Mouse (Mus musculus) lung, embryonic 16.5 days (tissue): ENCODE results near the gene Rsad1. TPM values are rescaled to one million over a fixed set of nuclear protein-coding genes. Genes with fewer than 3 reads are reported as not detected.
A peak's percentile ranks its signal among the peaks of the same experiment; 100 is the strongest.

Source experiments
- ATAC-seq: fragments of 200-750 bp; cut with Nextera tagmentation; 2 replicates; pipeline ENCODE4 v1.8.0; 2017; ENCODE audit warnings: low read depth, mild to moderate bottlenecking, moderate library complexity
- H3K27ac ChIP-seq: fragments of 300-500 bp; sonication (generic); 2 replicates; pipeline ENCODE4 v1.5.1; 2014; ENCODE audit warnings: mild to moderate bottlenecking, control low read depth, low read length
- H3K27me3 ChIP-seq: fragments of 300-500 bp; sonication (generic); 2 replicates; pipeline ENCODE4 v1.6.1; 2014; ENCODE audit warnings: low read depth, low read length, mixed read lengths; ENCODE audit not compliant: control insufficient read depth, insufficient read depth
- H3K36me3 ChIP-seq: fragments of 300-500 bp; sonication (generic); 2 replicates; pipeline ENCODE4 v1.6.1; 2014; ENCODE audit warnings: low read length; ENCODE audit not compliant: control insufficient read depth, insufficient read depth
- H3K4me1 ChIP-seq: fragments of 300-500 bp; sonication (generic); replicated peaks from 2 replicates; pipeline ENCODE4 v1.6.1; 2014; ENCODE audit warnings: low read length, mixed read lengths; ENCODE audit not compliant: control insufficient read depth, insufficient read depth
- H3K4me2 ChIP-seq: fragments of 300-500 bp; sonication (generic); 2 replicates; pipeline ENCODE4 v1.6.1; 2014; ENCODE audit warnings: low read depth, low read length, control low read depth
- H3K4me3 ChIP-seq: fragments of 300-500 bp; sonication (generic); 2 replicates; pipeline ENCODE4 v1.5.1; 2014; ENCODE audit warnings: mild to moderate bottlenecking, low read length, control low read depth
- H3K9ac ChIP-seq: fragments of 300-500 bp; sonication (generic); 2 replicates; pipeline ENCODE4 v1.6.1; 2014; ENCODE audit warnings: low read length, control low read depth
- H3K9me3 ChIP-seq: fragments of 300-500 bp; sonication (generic); 2 replicates; pipeline ENCODE4 v1.6.1; 2016; ENCODE audit warnings: low read length; ENCODE audit not compliant: control insufficient read depth
- WGBS: fragments of 180-500 bp; shearing (Covaris S2); extraction: QIAGEN DNeasy Blood & Tissue Kit; methylation state at CpG from one replicate; pipeline ENCODE4 v1.1.7; 2014; 5-methylcytosine and 5-hydroxymethylcytosine counted together
- polyA plus RNA-seq: library from polyadenylated mRNA; unstranded; fragments of >200 nt; fragmentation: Nextera tagmentation; extraction: Ambion mirVana; gene quantifications from 2 replicates; pipeline ENCODE4 v1.2.1, GENCODE M21; 2015

Rsad1 gene
- polyA plus RNA-seq, result 3.4 and 4.2 TPM in 2 replicates

- H3K27me3 ChIP-seq, result no peaks in the 10 kb centered on the region
- 2% methylated on average over 49 of the region's 49 CpGs for WGBS
- peak within 1 kb of the TSS; percentile 87 for H3K27ac ChIP-seq
- H3K4me2 ChIP-seq, result peak within 1 kb of the TSS; percentile 98
- no peaks in the 10 kb centered on the region; the same call in 1 of the 2 replicates for H3K9me3 ChIP-seq
- ATAC-seq, result peak; percentile 90
- no peaks in the 10 kb centered on the region for H3K36me3 ChIP-seq
- H3K9ac ChIP-seq, result peak within 1 kb of the TSS; percentile 82
- H3K4me1 ChIP-seq, result peaks cover 18% of the 10 kb centered on the region
- H3K4me3 ChIP-seq, result peak within 1 kb of the TSS; percentile 73
Measured at GRCm38 (mm10) chr11:94548888-94549690, at the start of gene Rsad1. Rsad1 (minus strand) TSS chr11:94549255.

GRCm38 (mm10) chr11:94598437-94599120 is 49.5 kb upstream of the Rsad1 start:
- H3K4me2 ChIP-seq, result no peak overlapping the region
- WGBS, result 61% methylated on average over 6 of the region's 6 CpGs

GRCm38 (mm10) chr11:94597319-94597718 is 48.3 kb upstream of the Rsad1 start:
- H3K4me2 ChIP-seq, result no peak overlapping the region
- 77% methylated on average over 4 of the region's 4 CpGs for WGBS
- no peaks in the 10 kb centered on the region for H3K9me3 ChIP-seq
- H3K9ac ChIP-seq, result no peak overlapping the region
- no peaks in the 10 kb centered on the region for H3K36me3 ChIP-seq
- H3K27ac ChIP-seq, result no peak overlapping the region
- H3K27me3 ChIP-seq, result no peaks in the 10 kb centered on the region
- peaks cover 7% of the 10 kb centered on the region for H3K4me1 ChIP-seq
- ATAC-seq, result no peak
- H3K4me3 ChIP-seq, result no peak overlapping the region

More at GRCm38 (mm10) chr11:94598437-94599120, 49.5 kb upstream of the Rsad1 start:
- no peaks in the 10 kb centered on the region for H3K27me3 ChIP-seq
- H3K36me3 ChIP-seq, result no peaks in the 10 kb centered on the region
- H3K4me1 ChIP-seq, result peaks cover 7% of the 10 kb centered on the region
- no peak for ATAC-seq
- H3K9me3 ChIP-seq, result no peaks in the 10 kb centered on the region
- H3K4me3 ChIP-seq, result no peak overlapping the region
- no peak overlapping the region for H3K27ac ChIP-seq
- no peak overlapping the region for H3K9ac ChIP-seq

- WGBS, result 59% methylated on average over 7 of the region's 7 CpGs
- Histone ChIP-seq H3K4me3 (no peak overlapping the region), H3K4me1 (peaks cover 6% of the 10 kb centered on the region; the same call in 1 of the 2 replicates), H3K4me2 (no peak overlapping the region), H3K9me3 (no peaks in the 10 kb centered on the region), H3K27ac (no peak overlapping the region), H3K36me3 (no peaks in the 10 kb centered on the region), H3K27me3 (no peaks in the 10 kb centered on the region), H3K9ac (no peak overlapping the region)
- no peak for ATAC-seq
Measured at GRCm38 (mm10) chr11:94596311-94596852, 47.3 kb upstream of the Rsad1 start.

- H3K4me2 ChIP-seq, result no peak overlapping the region
- H3K27me3 ChIP-seq, result no peaks in the 10 kb centered on the region
- 70% methylated on average over 6 of the region's 6 CpGs for WGBS
- no peak overlapping the region for H3K27ac ChIP-seq
- H3K9ac ChIP-seq, result no peak overlapping the region
- H3K4me3 ChIP-seq, result no peak overlapping the region
- no peak for ATAC-seq
- 0 out of 2 replicates have a peak, but pooled peaks cover 3% of the 10 kb centered on the region for H3K4me1 ChIP-seq
- H3K36me3 ChIP-seq, result no peaks in the 10 kb centered on the region
- no peaks in the 10 kb centered on the region for H3K9me3 ChIP-seq
Measured at GRCm38 (mm10) chr11:94587511-94587910, 38.5 kb upstream of the Rsad1 start.

GRCm38 (mm10) chr11:94585091-94585490 is 36.0 kb upstream of the Rsad1 start:
- WGBS, result 90% methylated on average over 9 of the region's 9 CpGs

GRCm38 (mm10) chr11:94580111-94580740 is 31.2 kb upstream of the Rsad1 start:
- no peak overlapping the region for H3K4me3 ChIP-seq
- ATAC-seq, result no peak
- H3K27ac ChIP-seq, result no peak overlapping the region
- H3K27me3 ChIP-seq, result no peaks in the 10 kb centered on the region
- no peak overlapping the region for H3K9ac ChIP-seq
- H3K36me3 ChIP-seq, result no peaks in the 10 kb centered on the region
- no peaks in the 10 kb centered on the region for H3K9me3 ChIP-seq
- H3K4me2 ChIP-seq, result no peak overlapping the region
- 90% methylated on average over 5 of the region's 5 CpGs for WGBS
- no peaks in the 10 kb centered on the region for H3K4me1 ChIP-seq

More at GRCm38 (mm10) chr11:94585091-94585490, 36.0 kb upstream of the Rsad1 start:
- Histone ChIP-seq H3K9me3 (no peaks in the 10 kb centered on the region), H3K4me3 (no peak overlapping the region), H3K27me3 (no peaks in the 10 kb centered on the region), H3K27ac (no peak overlapping the region), H3K9ac (no peak overlapping the region), H3K4me1 (no peaks in the 10 kb centered on the region), H3K36me3 (no peaks in the 10 kb centered on the region), H3K4me2 (no peak overlapping the region)
- no peak for ATAC-seq

GRCm38 (mm10) chr11:94576361-94576760 is 27.3 kb upstream of the Rsad1 start:
- Histone ChIP-seq H3K27me3 (no peaks in the 10 kb centered on the region), H3K4me2 (no peak overlapping the region), H3K36me3 (no peaks in the 10 kb centered on the region), H3K9ac (no peak overlapping the region), H3K4me1 (no peaks in the 10 kb centered on the region), H3K27ac (no peak overlapping the region), H3K4me3 (no peak overlapping the region), H3K9me3 (no peaks in the 10 kb centered on the region)
- no peak for ATAC-seq
- WGBS, result 86% methylated on average over 9 of the region's 9 CpGs

- H3K9ac ChIP-seq, result no peak overlapping the region
- no peaks in the 10 kb centered on the region; the same call in 1 of the 2 replicates for H3K36me3 ChIP-seq
- H3K4me2 ChIP-seq, result no peak overlapping the region
- H3K9me3 ChIP-seq, result no peaks in the 10 kb centered on the region
- H3K27me3 ChIP-seq, result no peaks in the 10 kb centered on the region
- no peaks in the 10 kb centered on the region for H3K4me1 ChIP-seq
- no peak overlapping the region for H3K27ac ChIP-seq
- WGBS, result 59% methylated on average over 2 of the region's 2 CpGs
- no peak overlapping the region for H3K4me3 ChIP-seq
- ATAC-seq, result no peak
Measured at GRCm38 (mm10) chr11:94575036-94575435, 26.0 kb upstream of the Rsad1 start.
